Mouse (Mus musculus) cortical plate, adult 2 months (tissue): ENCODE measurements around the gene Myof. TPM values are rescaled to one million over a fixed set of nuclear protein-coding genes. Genes with fewer than 3 reads are reported as not detected.

ENCODE experiments used
- H3K27ac ChIP-seq: fragments of 200-500 bp; 2 replicates; pipeline ENCODE4 v1.5.1; 2012; ENCODE audit warnings: low read length, control low read depth, inconsistent platforms; ENCODE audit not compliant: insufficient read depth
- H3K4me1 ChIP-seq: fragments of 200-500 bp; 2 replicates; pipeline ENCODE4 v1.6.1; 2011; ENCODE audit warnings: low read length; ENCODE audit not compliant: control insufficient read depth, insufficient read depth
- H3K4me3 ChIP-seq: fragments of 200-500 bp; 2 replicates; pipeline ENCODE4 v1.5.1; 2011; ENCODE audit warnings: mild to moderate bottlenecking, low read length, control low read depth; ENCODE audit not compliant: insufficient read depth
- CTCF ChIP-seq: fragments of 200-500 bp; IDR thresholded peaks from 2 replicates; pipeline ENCODE4 v1.5.1; 2011; ENCODE audit warnings: mild to moderate bottlenecking, control low read depth, low read length; ENCODE audit not compliant: insufficient read depth; ENCODE audit errors: extremely low read depth
- POLR2A ChIP-seq: fragments of 200-500 bp; IDR thresholded peaks from 2 replicates; pipeline ENCODE4 v1.6.1; 2011; ENCODE audit warnings: mild to moderate bottlenecking, low read length, control low read depth; ENCODE audit not compliant: insufficient read depth; ENCODE audit errors: extremely low read depth
- polyA plus RNA-seq: library from polyadenylated mRNA; depleted of rRNA; stranded (reverse); fragments of >200 nt; gene quantifications from 2 replicates; pipeline ENCODE4 v1.2.3, GENCODE M21; 2012

The Myof gene
- polyA plus RNA-seq, 1 experiment, result 4.8 TPM

GRCm38 (mm10) chr19:37912501-37912900 lies 130.9 kb downstream of the Myof start:
- TF ChIP-seq POLR2A (no peak), CTCF (no peak)
- no peak overlapping the region for H3K4me3 ChIP-seq
- peaks cover 3% of the 10 kb centered on the region for H3K4me1 ChIP-seq
- no peak overlapping the region for H3K27ac ChIP-seq

- Histone ChIP-seq H3K4me1 (peaks cover 3% of the 10 kb centered on the region), H3K27ac (no peak overlapping the region), H3K4me3 (no peak overlapping the region)
- no peak for TF ChIP-seq POLR2A
- TF ChIP-seq CTCF, result no peak
Observed at GRCm38 (mm10) chr19:37909830-37910261, 133.5 kb downstream of the Myof start.

GRCm38 (mm10) chr19:37907451-37908320 lies 135.7 kb downstream of the Myof start:
- Histone ChIP-seq H3K27ac (no peak overlapping the region), H3K4me1 (peaks cover 3% of the 10 kb centered on the region), H3K4me3 (no peak overlapping the region)
- no peak for TF ChIP-seq CTCF
- TF ChIP-seq POLR2A, result no peak

GRCm38 (mm10) chr19:37906916-37907315 lies 136.5 kb downstream of the Myof start:
- Histone ChIP-seq H3K4me3 (no peak overlapping the region), H3K4me1 (peaks cover 3% of the 10 kb centered on the region), H3K27ac (no peak overlapping the region)
- TF ChIP-seq CTCF (no peak), POLR2A (no peak)

- Histone ChIP-seq H3K4me1 (no peaks in the 10 kb centered on the region), H3K4me3 (no peak overlapping the region), H3K27ac (no peak overlapping the region)
- TF ChIP-seq CTCF (no peak), POLR2A (no peak)
Observed at GRCm38 (mm10) chr19:37896081-37896480, 147.3 kb downstream of the Myof start.

GRCm38 (mm10) chr19:37891006-37891405 lies 152.4 kb downstream of the Myof start:
- no peak overlapping the region for H3K27ac ChIP-seq
- no peaks in the 10 kb centered on the region for H3K4me1 ChIP-seq
- no peak overlapping the region for H3K4me3 ChIP-seq
- TF ChIP-seq CTCF, result no peak
- no peak for TF ChIP-seq POLR2A

GRCm38 (mm10) chr19:37886355-37887120 lies 156.8 kb downstream of the Myof start:
- H3K4me3 ChIP-seq, result peak overlapping the region; percentile 11; the same call in 1 of the 2 replicates

GRCm38 (mm10) chr19:37881431-37882081 lies 161.8 kb downstream of the Myof start:
- TF ChIP-seq POLR2A, result no peak
- TF ChIP-seq CTCF, result no peak
- no peak overlapping the region for H3K4me3 ChIP-seq
- H3K4me1 ChIP-seq, result no peaks in the 10 kb centered on the region
- H3K27ac ChIP-seq, result no peak overlapping the region

More at GRCm38 (mm10) chr19:37886355-37887120, 156.8 kb downstream of the Myof start:
- H3K4me1 ChIP-seq, result no peaks in the 10 kb centered on the region
- TF ChIP-seq POLR2A, result no peak
- peak; percentile 73 for TF ChIP-seq CTCF
- no peak overlapping the region for H3K27ac ChIP-seq

- no peak for TF ChIP-seq POLR2A
- TF ChIP-seq CTCF, result no peak
- Histone ChIP-seq H3K4me3 (no peak overlapping the region), H3K27ac (no peak overlapping the region), H3K4me1 (no peaks in the 10 kb centered on the region)
Observed at GRCm38 (mm10) chr19:37877511-37878167, 165.7 kb downstream of the Myof start.
